Mouse (Mus musculus) MEL (cell line): ENCODE data around the gene Ankrd22.

Experiments used
- BHLHE40 ChIP-seq: IDR thresholded peaks from 2 replicates; pipeline ENCODE4 v1.6.1; 2012; ENCODE audit warnings: low read depth, mild to moderate bottlenecking, inconsistent platforms, low read length, improper control_type of control experiment, borderline replicate concordance
- CTCF ChIP-seq, 3 experiments: IDR thresholded peaks in 2 of 3; conservative IDR thresholded peaks in 1 of 3; 2 replicates each; pipeline ENCODE4 v1.5.1; 2011 to 2012; ENCODE audit warnings: low read length in 3 of 3, low read depth in 2 of 3, mild to moderate bottlenecking in 2 of 3, improper control_type of control experiment in 1 of 3, inconsistent platforms in 1 of 3, mixed read lengths in 1 of 3, moderate library complexity in 1 of 3; ENCODE audit not compliant: control insufficient read depth in 1 of 3, insufficient read depth in 1 of 3, poor library complexity in 1 of 3, severe bottlenecking in 1 of 3
- E2F4 ChIP-seq: IDR thresholded peaks from 2 replicates; pipeline ENCODE4 v1.6.1; 2011; ENCODE audit warnings: low read depth, low read length, improper control_type of control experiment, borderline replicate concordance
- EP300 ChIP-seq, 2 experiments: IDR thresholded peaks; 2 replicates each; pipeline ENCODE4 v1.6.1; 2011; ENCODE audit warnings: improper control_type of control experiment in 2 of 2, low read length in 2 of 2, low read depth in 1 of 2, mild to moderate bottlenecking in 1 of 2
- ETS1 ChIP-seq: IDR thresholded peaks from 2 replicates; pipeline ENCODE4 v1.6.1; 2012; ENCODE audit warnings: low read depth, mild to moderate bottlenecking, inconsistent platforms, low read length, improper control_type of control experiment, moderate library complexity
- JUND ChIP-seq: IDR thresholded peaks from 2 replicates; pipeline ENCODE4 v1.6.1; 2011; ENCODE audit warnings: low read depth, mild to moderate bottlenecking, improper control_type of control experiment, low read length
- NELFE ChIP-seq: IDR thresholded peaks from 2 replicates; pipeline ENCODE4 v1.6.1; 2011; ENCODE audit warnings: low read depth, low read length, improper control_type of control experiment
- NRF1 ChIP-seq: IDR thresholded peaks from 2 replicates; pipeline ENCODE4 v1.6.1; 2014; ENCODE audit warnings: low read depth, mild to moderate bottlenecking, inconsistent platforms, low read length, improper control_type of control experiment, moderate library complexity; ENCODE audit not compliant: poor library complexity, insufficient read depth, severe bottlenecking
- POLR2A ChIP-seq, 2 experiments: IDR thresholded peaks; 2 replicates each; pipeline ENCODE4 v1.6.1; 2011 to 2012; ENCODE audit warnings: low read length in 2 of 2, mild to moderate bottlenecking in 2 of 2, control low read depth in 1 of 2, improper control_type of control experiment in 1 of 2, low read depth in 1 of 2, moderate library complexity in 1 of 2; ENCODE audit not compliant: control insufficient read depth in 1 of 2, insufficient read depth in 1 of 2, poor library complexity in 1 of 2
- SIN3A ChIP-seq: IDR thresholded peaks from 2 replicates; pipeline ENCODE4 v1.6.1; 2012; ENCODE audit warnings: low read length, improper control_type of control experiment, inconsistent platforms
- USF2 ChIP-seq, 2 experiments: IDR thresholded peaks; 2 replicates each; pipeline ENCODE4 v1.6.1; 2011 to 2012; ENCODE audit warnings: improper control_type of control experiment in 2 of 2, low read length in 2 of 2, borderline replicate concordance in 1 of 2, inconsistent platforms in 1 of 2, low read depth in 1 of 2, mild to moderate bottlenecking in 1 of 2; ENCODE audit not compliant: insufficient read depth in 1 of 2
- ZC3H11A ChIP-seq: IDR thresholded peaks from 2 replicates; pipeline ENCODE4 v1.6.1; 2012; ENCODE audit warnings: low read depth, mild to moderate bottlenecking, inconsistent platforms, low read length, improper control_type of control experiment

DNA sequence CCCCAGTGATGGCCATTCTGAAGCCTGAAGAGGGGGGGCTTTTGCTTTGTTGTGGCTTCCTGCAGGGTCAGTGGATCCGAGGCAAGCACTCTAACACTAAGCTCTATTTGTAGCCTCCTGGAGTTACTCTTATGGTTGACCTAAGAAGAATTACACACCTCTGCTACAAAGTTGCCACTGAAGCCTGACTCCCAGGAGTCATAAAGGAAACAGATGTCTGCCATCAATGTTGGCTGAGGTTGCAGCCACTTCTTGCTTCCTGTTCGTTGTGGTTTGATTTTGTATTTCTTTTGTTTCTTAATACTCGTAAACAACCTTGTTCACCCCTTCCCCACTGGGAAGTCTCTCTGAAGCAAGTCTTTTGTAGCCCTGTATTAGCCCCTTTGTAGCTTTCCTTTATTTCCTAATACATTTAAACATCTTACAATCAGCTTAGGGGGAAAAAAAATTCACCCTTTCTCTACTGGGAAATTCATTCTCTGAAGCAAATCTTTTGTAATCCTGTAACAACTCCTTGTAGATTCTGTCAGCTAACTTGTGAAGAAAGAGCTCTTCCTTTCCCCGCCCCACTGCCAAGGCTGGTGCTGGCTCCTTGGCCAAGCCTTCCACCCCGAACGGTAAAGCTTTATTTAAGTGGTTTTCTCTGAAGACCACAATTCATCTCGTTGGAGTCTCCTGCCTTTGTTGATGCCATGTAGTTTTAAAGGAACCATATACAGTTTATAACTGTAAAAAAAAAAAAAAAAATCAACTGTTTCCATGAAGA is 2.2 kb upstream of the Ankrd22 start:
- no peak for TF ChIP-seq CTCF (IDR thresholded peaks at IDR 0.05 in 2 of 3, conservative IDR thresholded peaks at IDR 0.05 in 1 of 3; ENCODE audit: control insufficient read depth in 1 of 3, insufficient read depth in 1 of 3, low read depth in 2 of 3, low read length in 3 of 3, poor library complexity in 1 of 3, severe bottlenecking in 1 of 3)
- no peak for TF ChIP-seq USF2 (IDR thresholded peaks at IDR 0.05; ENCODE audit: borderline replicate concordance in 1 of 2, insufficient read depth in 1 of 2, low read depth in 1 of 2, low read length in 2 of 2)
- TF ChIP-seq POLR2A (IDR thresholded peaks at IDR 0.05; ENCODE audit: control insufficient read depth in 1 of 2, insufficient read depth in 1 of 2, low read depth in 1 of 2, low read length in 2 of 2, poor library complexity in 1 of 2): no peak
- no peak for TF ChIP-seq EP300 (IDR thresholded peaks at IDR 0.05; ENCODE audit: low read depth in 1 of 2, low read length in 2 of 2)
- no peak for TF ChIP-seq JUND
- TF ChIP-seq BHLHE40: no peak
- TF ChIP-seq NELFE: no peak
- TF ChIP-seq SIN3A: no peak
- no peak for TF ChIP-seq ZC3H11A
- no peak for TF ChIP-seq ETS1
- TF ChIP-seq E2F4: no peak
- no peak for TF ChIP-seq NRF1
